Mouse (Mus musculus): ENCODE results near the gene Fam210b.

Gene Fam210b

GRCm38 (mm10) chr2:172344669-172345068, 696 bp upstream of the Fam210b start:
- TF ChIP-seq POU5F1 (IDR thresholded peaks at IDR 0.05; ENCODE audit: borderline replicate concordance, low read length) = no peak
- no peak for TF ChIP-seq CTCF (conservative IDR thresholded peaks at IDR 0.05; ENCODE audit: low read length)
- no peak for TF ChIP-seq NANOG (IDR thresholded peaks at IDR 0.05; ENCODE audit: borderline replicate concordance, low read length)
- H3K4me3 ChIP-seq (replicated peaks; ENCODE audit: low read length) = 0 out of 2 replicates have a peak overlapping the region, but pooled peaks have one; percentile 23
- peaks cover 16% of the 10 kb centered on the region for H3K4me1 ChIP-seq (replicated peaks; ENCODE audit: low read depth, low read length)
- no peaks in the 10 kb centered on the region for H3K9me3 ChIP-seq (ENCODE audit: low read length)
- peaks cover 17% of the 10 kb centered on the region for H3K27me3 ChIP-seq (ENCODE audit: insufficient read depth, low read length)
- no peaks in the 10 kb centered on the region for H3K36me3 ChIP-seq (ENCODE audit: insufficient read depth, low read length)

- peak overlapping the region; percentile 93 for H3K4me3 ChIP-seq (replicated peaks; ENCODE audit: low read length)
- H3K9me3 ChIP-seq (ENCODE audit: low read length) = no peaks in the 10 kb centered on the region
- H3K4me1 ChIP-seq (replicated peaks; ENCODE audit: low read depth, low read length) = peaks cover 32% of the 10 kb centered on the region
- peaks cover 17% of the 10 kb centered on the region for H3K27me3 ChIP-seq (ENCODE audit: insufficient read depth, low read length)
- TF ChIP-seq POU5F1 (IDR thresholded peaks at IDR 0.05; ENCODE audit: borderline replicate concordance, low read length) (no peak), NANOG (IDR thresholded peaks at IDR 0.05; ENCODE audit: borderline replicate concordance, low read length) (no peak)
- no peaks in the 10 kb centered on the region for H3K36me3 ChIP-seq (ENCODE audit: insufficient read depth, low read length)
Observed at GRCm38 (mm10) chr2:172346034-172346929, 917 bp downstream of the Fam210b start.

GRCm38 (mm10) chr2:172346933-172347611, 1.7 kb downstream of the Fam210b start:
- TF ChIP-seq NANOG (IDR thresholded peaks at IDR 0.05; ENCODE audit: borderline replicate concordance, low read length) (no peak), POU5F1 (IDR thresholded peaks at IDR 0.05; ENCODE audit: borderline replicate concordance, low read length) (no peak), CTCF (conservative IDR thresholded peaks at IDR 0.05; ENCODE audit: low read length) (no peak)
- peaks cover 37% of the 10 kb centered on the region for H3K4me1 ChIP-seq (replicated peaks; ENCODE audit: low read depth, low read length)
- no peaks in the 10 kb centered on the region for H3K36me3 ChIP-seq (ENCODE audit: insufficient read depth, low read length)
- H3K4me3 ChIP-seq (replicated peaks; ENCODE audit: low read length) = no peak overlapping the region
- peaks cover 17% of the 10 kb centered on the region for H3K27me3 ChIP-seq (ENCODE audit: insufficient read depth, low read length)
- H3K9me3 ChIP-seq (ENCODE audit: low read length) = no peaks in the 10 kb centered on the region

- no peaks in the 10 kb centered on the region for H3K9me3 ChIP-seq (ENCODE audit: low read length)
- peaks cover 17% of the 10 kb centered on the region for H3K27me3 ChIP-seq (ENCODE audit: insufficient read depth, low read length)
- peaks cover 37% of the 10 kb centered on the region for H3K4me1 ChIP-seq (replicated peaks; ENCODE audit: low read depth, low read length)
- TF ChIP-seq POU5F1 (IDR thresholded peaks at IDR 0.05; ENCODE audit: borderline replicate concordance, low read length) = no peak
- no peak for TF ChIP-seq NANOG (IDR thresholded peaks at IDR 0.05; ENCODE audit: borderline replicate concordance, low read length)
- no peak for TF ChIP-seq CTCF (conservative IDR thresholded peaks at IDR 0.05; ENCODE audit: low read length)
- H3K4me3 ChIP-seq (replicated peaks; ENCODE audit: low read length) = no peak overlapping the region
- H3K36me3 ChIP-seq (ENCODE audit: insufficient read depth, low read length) = peaks cover 6% of the 10 kb centered on the region; the same call in 1 of the 2 replicates
Observed at GRCm38 (mm10) chr2:172348297-172348950, 3.1 kb downstream of the Fam210b start.

GRCm38 (mm10) chr2:172349776-172350175, 4.4 kb downstream of the Fam210b start:
- peaks cover 12% of the 10 kb centered on the region for H3K36me3 ChIP-seq (ENCODE audit: insufficient read depth, low read length)
- no peak overlapping the region for H3K4me3 ChIP-seq (replicated peaks; ENCODE audit: low read length)
- peaks cover 35% of the 10 kb centered on the region for H3K4me1 ChIP-seq (replicated peaks; ENCODE audit: low read depth, low read length)
- TF ChIP-seq CTCF (conservative IDR thresholded peaks at IDR 0.05; ENCODE audit: low read length) (no peak), POU5F1 (IDR thresholded peaks at IDR 0.05; ENCODE audit: borderline replicate concordance, low read length) (no peak), NANOG (IDR thresholded peaks at IDR 0.05; ENCODE audit: borderline replicate concordance, low read length) (no peak)
- peaks cover 17% of the 10 kb centered on the region for H3K27me3 ChIP-seq (ENCODE audit: insufficient read depth, low read length)
- no peaks in the 10 kb centered on the region for H3K9me3 ChIP-seq (ENCODE audit: low read length)

- Histone ChIP-seq H3K4me1 (replicated peaks; ENCODE audit: low read depth, low read length) (peaks cover 37% of the 10 kb centered on the region), H3K9me3 (ENCODE audit: low read length) (no peaks in the 10 kb centered on the region), H3K4me3 (replicated peaks; ENCODE audit: low read length) (no peak overlapping the region), H3K36me3 (ENCODE audit: insufficient read depth, low read length) (peaks cover 22% of the 10 kb centered on the region), H3K27me3 (ENCODE audit: insufficient read depth, low read length) (peaks cover 15% of the 10 kb centered on the region)
- no peak for TF ChIP-seq POU5F1 (IDR thresholded peaks at IDR 0.05; ENCODE audit: borderline replicate concordance, low read length)
- TF ChIP-seq CTCF (conservative IDR thresholded peaks at IDR 0.05; ENCODE audit: low read length) = no peak
- no peak for TF ChIP-seq NANOG (IDR thresholded peaks at IDR 0.05; ENCODE audit: borderline replicate concordance, low read length)
Observed at GRCm38 (mm10) chr2:172350773-172351172, 5.4 kb downstream of the Fam210b start.

GRCm38 (mm10) chr2:172353218-172353617, 7.9 kb downstream of the Fam210b start:
- no peak overlapping the region for H3K4me3 ChIP-seq (replicated peaks; ENCODE audit: low read length)
- no peaks in the 10 kb centered on the region for H3K9me3 ChIP-seq (ENCODE audit: low read length)
- no peaks in the 10 kb centered on the region for H3K27me3 ChIP-seq (ENCODE audit: insufficient read depth, low read length)
- no peak for TF ChIP-seq NANOG (IDR thresholded peaks at IDR 0.05; ENCODE audit: borderline replicate concordance, low read length)
- TF ChIP-seq CTCF (conservative IDR thresholded peaks at IDR 0.05; ENCODE audit: low read length) = no peak
- no peak for TF ChIP-seq POU5F1 (IDR thresholded peaks at IDR 0.05; ENCODE audit: borderline replicate concordance, low read length)
- H3K4me1 ChIP-seq (replicated peaks; ENCODE audit: low read depth, low read length) = peaks cover 39% of the 10 kb centered on the region
- peaks cover 46% of the 10 kb centered on the region for H3K36me3 ChIP-seq (ENCODE audit: insufficient read depth, low read length)

- no peak overlapping the region for H3K4me3 ChIP-seq (replicated peaks; ENCODE audit: low read length)
- no peak for TF ChIP-seq POU5F1 (IDR thresholded peaks at IDR 0.05; ENCODE audit: borderline replicate concordance, low read length)
- TF ChIP-seq CTCF (conservative IDR thresholded peaks at IDR 0.05; ENCODE audit: low read length) = no peak
- TF ChIP-seq NANOG (IDR thresholded peaks at IDR 0.05; ENCODE audit: borderline replicate concordance, low read length) = no peak
- H3K4me1 ChIP-seq (replicated peaks; ENCODE audit: low read depth, low read length) = peaks cover 36% of the 10 kb centered on the region
- H3K27me3 ChIP-seq (ENCODE audit: insufficient read depth, low read length) = no peaks in the 10 kb centered on the region
- H3K9me3 ChIP-seq (ENCODE audit: low read length) = no peaks in the 10 kb centered on the region
- H3K36me3 ChIP-seq (ENCODE audit: insufficient read depth, low read length) = peaks cover 62% of the 10 kb centered on the region
Observed at GRCm38 (mm10) chr2:172354761-172355160, 9.4 kb downstream of the Fam210b start.

Measured in E14TG2a.4 (cell line).